Mouse (Mus musculus): ENCODE measurements around the gene Nkpd1.
"Not testable (repeated sequence)": the region's sequence is repeated elsewhere in the genome, so short reads cannot be mapped to it uniquely, and the experiment has no call there.

Nkpd1 gene

GRCm38 (mm10) chr7:19506326-19506725 is 11.3 kb upstream of the Nkpd1 start:
- DNase-seq (ENCODE audit: low spot score in 2 of 2), result no peak

- DNase-seq (ENCODE audit: low spot score in 2 of 2), result peak; percentile 61 to 86
Measured at GRCm38 (mm10) chr7:19506969-19507611, 10.5 kb upstream of the Nkpd1 start.

DNA sequence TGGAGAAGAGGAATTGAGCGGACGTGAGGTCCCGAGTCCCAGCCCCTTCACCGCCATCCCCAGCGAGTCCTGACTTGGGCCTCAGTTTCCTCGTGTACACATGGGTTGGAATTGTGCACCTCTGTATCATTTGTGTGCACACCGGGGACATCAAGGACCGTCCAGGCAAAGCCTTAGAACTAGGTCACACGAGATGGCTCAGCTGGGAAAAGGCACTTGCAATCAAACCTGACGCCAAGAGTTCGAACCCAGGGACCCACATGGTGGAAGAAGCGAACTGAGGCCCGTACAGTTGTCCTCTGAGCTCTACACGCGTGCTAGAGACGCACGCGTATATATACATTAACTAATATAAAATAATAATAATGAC is 10.0 kb upstream of the Nkpd1 start:
- DNase-seq (ENCODE audit: low spot score in 2 of 2), result no peak

GRCm38 (mm10) chr7:19508150-19508923 is 9.3 kb upstream of the Nkpd1 start, which contains the start of the genes Bloc1s3 and Trappc6a:
Gene Bloc1s3 (minus strand): TSS chr7:19508367.
Gene Trappc6a (plus strand): TSS chr7:19508395.
- peak; percentile 91 to 94 for DNase-seq (ENCODE audit: low spot score in 2 of 2)

DNA sequence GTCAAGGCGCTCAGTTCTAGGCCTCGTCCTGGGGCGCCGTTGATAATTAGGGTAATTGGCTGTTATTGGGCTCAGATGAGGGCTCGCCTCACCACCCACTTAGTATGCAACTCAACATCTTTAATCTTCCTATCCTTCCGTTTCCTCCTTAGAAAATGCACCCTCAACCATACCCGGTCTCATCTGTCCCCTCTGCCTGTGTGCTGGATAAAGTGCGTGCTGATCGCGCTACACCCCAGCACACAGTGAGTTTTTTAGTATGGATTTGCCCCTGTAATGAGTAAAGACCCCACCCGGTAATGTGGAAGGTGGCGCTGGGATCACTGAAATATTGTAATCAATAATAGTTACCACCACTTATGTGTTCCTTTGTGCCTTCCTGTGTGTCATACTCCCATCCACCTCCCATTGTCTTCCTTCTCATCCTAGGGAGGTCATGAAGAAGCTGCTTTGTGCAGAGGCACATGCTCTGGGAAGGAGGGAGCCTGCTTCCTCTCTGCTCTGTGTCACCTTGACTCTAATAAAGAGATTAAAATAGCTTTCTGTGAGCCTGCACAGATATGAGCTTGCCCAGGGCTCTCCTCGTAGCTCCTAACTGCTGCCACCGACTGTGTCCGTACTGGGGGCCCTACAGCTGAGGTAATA is 8.6 kb upstream of the Nkpd1 start:
- no peak for DNase-seq (ENCODE audit: low spot score in 2 of 2)

GRCm38 (mm10) chr7:19509786-19510185 is 7.9 kb upstream of the Nkpd1 start:
- no peak for DNase-seq (ENCODE audit: low spot score in 2 of 2)

GRCm38 (mm10) chr7:19511934-19512333 is 5.7 kb upstream of the Nkpd1 start:
- not testable (repeated sequence) for DNase-seq (ENCODE audit: low spot score in 2 of 2)

GRCm38 (mm10) chr7:19512353-19512752 is 5.3 kb upstream of the Nkpd1 start:
- peak in 1 of 2 experiments; percentile 12 for DNase-seq (ENCODE audit: low spot score in 2 of 2)

DNA sequence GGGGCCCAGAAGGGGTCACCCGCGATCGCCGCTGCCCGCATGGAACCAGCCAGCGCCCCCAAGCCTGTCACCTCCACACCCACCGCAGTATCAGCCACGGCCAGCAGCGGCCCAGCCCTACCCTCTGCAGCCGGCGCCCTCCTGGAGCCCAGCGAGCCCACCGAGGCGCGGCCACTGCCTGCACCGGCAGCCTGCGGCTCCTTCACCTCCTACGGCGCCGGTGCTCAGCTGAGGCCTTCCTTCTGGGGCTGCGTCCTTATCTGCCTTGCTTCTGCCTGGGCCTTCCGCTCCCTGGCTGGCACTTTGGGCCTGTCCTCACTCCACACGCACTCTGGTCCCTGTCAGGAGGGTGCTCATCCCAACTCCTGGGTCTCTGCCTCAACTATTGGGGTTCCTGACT is 2.4 kb downstream of the Nkpd1 start:
- DNase-seq (ENCODE audit: low spot score in 2 of 2), result peak in 1 of 2 experiments; percentile 65

- DNase-seq (ENCODE audit: low spot score in 2 of 2), result peak in 1 of 2 experiments; percentile 63
Measured at GRCm38 (mm10) chr7:19523017-19523756, 5.5 kb downstream of the Nkpd1 start.

DNA sequence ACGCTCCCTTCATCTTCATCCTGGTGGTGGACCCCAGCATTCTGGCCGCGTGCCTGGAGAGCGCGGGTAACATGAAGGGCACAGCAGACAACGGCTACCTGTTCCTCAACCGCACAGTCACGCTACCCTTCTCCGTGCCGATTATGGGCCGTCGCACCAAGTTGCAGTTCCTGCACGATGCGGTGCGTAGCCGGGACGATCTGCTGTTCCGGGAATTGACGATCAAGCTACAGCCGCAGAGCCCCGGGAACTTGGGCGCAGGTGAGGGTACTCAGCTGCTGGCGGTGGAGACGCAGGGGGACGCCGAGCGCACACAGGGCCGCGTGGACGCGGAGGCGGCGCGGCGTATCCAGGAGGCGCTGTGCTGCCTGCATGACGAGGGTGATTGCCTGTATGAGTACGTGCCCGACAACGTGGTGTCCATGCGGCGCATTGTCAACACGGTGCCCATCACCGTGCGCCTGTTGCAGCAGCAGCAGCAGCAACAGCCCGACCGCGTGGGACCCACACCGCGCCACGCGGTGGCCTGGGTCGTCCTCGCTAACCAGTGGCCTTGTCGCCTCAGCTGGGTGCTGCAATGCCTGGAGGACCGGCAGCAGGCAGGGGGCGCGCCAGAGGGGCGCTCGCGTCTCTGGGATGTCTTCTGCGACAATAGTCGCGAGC is 6.2 kb downstream of the Nkpd1 start:
- DNase-seq (ENCODE audit: low spot score in 2 of 2), result peak; percentile 51 to 80

DNA sequence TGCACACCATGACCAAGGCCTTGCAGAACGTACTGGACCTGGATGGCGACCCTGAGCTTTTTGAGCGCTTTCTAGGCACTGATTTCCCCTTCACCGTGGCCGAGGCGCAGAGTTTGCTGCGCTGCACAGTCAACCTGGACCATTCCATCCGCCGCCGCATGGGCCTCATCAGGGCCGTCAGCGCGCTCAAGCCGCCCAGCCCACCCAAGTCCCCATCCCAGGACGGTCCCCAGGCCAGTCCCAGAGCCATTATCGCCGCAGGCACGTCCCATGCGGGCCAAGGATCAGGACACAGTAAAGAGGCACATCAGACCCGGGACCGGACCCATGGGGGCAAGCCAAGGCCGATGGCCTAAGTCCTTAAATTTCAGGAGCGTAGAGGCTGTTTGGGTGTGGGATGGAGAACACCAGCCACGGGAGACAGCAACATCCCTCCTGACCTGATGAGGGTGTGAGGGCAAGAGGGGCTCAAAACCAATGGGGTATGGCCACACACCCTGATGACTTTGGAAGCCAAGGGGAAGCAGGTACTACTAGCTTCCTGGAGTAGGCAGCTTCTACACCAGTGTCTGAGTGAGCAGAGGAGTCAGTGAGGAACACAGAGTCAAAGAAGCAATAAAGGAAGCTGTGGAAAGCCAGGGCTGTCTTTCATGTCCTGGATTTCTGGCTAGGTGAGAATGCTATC is 6.9 kb downstream of the Nkpd1 start:
- DNase-seq (ENCODE audit: low spot score in 2 of 2), result no peak

GRCm38 (mm10) chr7:19525105-19525481 is 7.5 kb downstream of the Nkpd1 start:
- peak in 1 of 2 experiments; percentile 61 for DNase-seq (ENCODE audit: low spot score in 2 of 2)

GRCm38 (mm10) chr7:19531077-19531476 is 13.4 kb downstream of the Nkpd1 start:
- DNase-seq (ENCODE audit: low spot score in 2 of 2), result no peak

- peak in 1 of 2 experiments; percentile 62 for DNase-seq (ENCODE audit: low spot score in 2 of 2)
Measured at GRCm38 (mm10) chr7:19532240-19532639, 14.6 kb downstream of the Nkpd1 start.

DNA sequence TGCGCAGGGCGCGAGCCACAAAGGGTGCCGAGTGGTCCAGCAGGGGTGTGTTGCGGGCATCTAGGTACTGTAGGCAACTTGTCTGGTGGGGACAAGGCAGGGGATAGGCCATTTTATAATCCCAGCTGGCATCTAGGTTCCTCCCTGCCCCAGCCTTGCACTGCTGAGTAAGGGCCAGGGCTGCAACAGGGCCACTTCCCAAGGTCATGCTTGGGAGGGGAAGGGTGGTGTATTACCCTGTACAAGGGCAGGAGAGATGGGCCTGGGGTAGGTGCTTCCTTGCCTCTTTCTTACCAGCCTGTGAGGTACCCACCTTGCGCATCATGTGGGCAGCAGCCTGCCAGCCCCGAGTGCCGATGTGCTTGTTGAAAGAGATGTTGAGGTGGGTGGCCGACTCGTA is 17.0 kb downstream of the Nkpd1 start:
- DNase-seq (ENCODE audit: low spot score in 2 of 2), result no peak

DNA sequence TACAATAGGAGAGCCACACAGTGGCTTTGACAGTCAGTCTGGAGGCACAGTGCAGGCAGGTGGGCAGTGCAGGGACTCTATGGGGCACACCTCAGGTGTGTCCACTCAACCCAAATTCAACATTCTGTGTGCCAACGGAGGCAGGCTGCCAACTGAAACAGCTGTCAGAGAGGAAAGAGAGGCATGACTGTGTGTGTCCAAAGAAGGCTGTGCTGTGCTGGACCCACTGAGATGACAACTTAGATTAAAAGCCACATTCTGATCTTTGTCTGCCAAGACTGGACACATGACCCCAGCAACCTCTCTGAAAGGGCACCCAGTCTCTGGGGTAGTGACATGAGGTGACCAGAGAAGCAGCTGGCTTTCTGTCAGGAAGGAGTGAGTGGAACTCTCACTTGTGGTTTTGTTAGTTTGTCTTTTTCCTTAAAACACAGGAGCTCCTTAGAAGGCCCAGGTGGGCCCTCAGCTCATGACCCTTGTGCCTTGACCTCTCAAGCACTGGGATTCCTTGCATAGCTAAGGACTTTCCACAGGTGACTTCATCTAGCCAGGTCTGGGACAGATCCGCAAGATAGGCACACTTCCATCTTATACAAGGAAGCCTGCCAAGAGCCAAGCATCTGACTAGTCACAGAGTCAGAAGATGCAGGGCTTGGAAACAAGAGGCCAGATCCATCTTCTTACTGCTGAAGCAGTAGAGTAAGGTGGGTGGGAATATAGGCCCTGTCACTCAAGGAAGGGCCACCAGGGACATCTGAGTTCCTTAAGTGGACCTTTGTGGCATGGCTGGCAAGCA is 23.3 kb downstream of the Nkpd1 start:
- DNase-seq (ENCODE audit: low spot score in 2 of 2), result no peak

GRCm38 (mm10) chr7:19541681-19542154 is 24.1 kb downstream of the Nkpd1 start:
- no peak for DNase-seq (ENCODE audit: low spot score in 2 of 2)

GRCm38 (mm10) chr7:19542155-19542691 is 24.6 kb downstream of the Nkpd1 start:
- DNase-seq (ENCODE audit: low spot score in 2 of 2), result no peak

DNA sequence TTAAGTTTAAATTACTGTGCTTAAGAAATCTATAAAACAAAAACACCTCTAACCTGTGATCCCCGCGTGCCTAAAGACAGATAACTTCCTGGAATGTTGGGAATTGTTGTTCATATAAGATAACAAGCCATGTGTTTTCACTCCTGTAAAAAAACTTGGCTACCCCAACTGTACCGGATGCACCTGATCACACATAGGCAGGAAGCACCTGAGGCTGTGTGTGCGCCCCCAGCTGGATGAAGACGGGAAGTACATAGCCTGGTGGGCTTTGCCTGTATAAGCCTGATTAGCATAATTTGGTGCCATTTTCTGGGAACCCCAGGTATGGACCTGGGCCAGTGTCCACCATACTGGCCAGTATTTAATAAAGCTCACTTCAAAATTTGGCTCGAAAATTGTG is 25.9 kb downstream of the Nkpd1 start:
- DNase-seq (ENCODE audit: low spot score in 2 of 2), result no peak

Measured in spleen, postnatal 4 days (tissue).